Mouse (Mus musculus): ENCODE data around the gene Hoxd8. TPM values are rescaled to one million over a fixed set of nuclear protein-coding genes. Genes with fewer than 3 reads are reported as not detected.

Gene Hoxd8
- polyA plus RNA-seq, 1 experiment from 2014 or later, result 0.07 TPM

DNA sequence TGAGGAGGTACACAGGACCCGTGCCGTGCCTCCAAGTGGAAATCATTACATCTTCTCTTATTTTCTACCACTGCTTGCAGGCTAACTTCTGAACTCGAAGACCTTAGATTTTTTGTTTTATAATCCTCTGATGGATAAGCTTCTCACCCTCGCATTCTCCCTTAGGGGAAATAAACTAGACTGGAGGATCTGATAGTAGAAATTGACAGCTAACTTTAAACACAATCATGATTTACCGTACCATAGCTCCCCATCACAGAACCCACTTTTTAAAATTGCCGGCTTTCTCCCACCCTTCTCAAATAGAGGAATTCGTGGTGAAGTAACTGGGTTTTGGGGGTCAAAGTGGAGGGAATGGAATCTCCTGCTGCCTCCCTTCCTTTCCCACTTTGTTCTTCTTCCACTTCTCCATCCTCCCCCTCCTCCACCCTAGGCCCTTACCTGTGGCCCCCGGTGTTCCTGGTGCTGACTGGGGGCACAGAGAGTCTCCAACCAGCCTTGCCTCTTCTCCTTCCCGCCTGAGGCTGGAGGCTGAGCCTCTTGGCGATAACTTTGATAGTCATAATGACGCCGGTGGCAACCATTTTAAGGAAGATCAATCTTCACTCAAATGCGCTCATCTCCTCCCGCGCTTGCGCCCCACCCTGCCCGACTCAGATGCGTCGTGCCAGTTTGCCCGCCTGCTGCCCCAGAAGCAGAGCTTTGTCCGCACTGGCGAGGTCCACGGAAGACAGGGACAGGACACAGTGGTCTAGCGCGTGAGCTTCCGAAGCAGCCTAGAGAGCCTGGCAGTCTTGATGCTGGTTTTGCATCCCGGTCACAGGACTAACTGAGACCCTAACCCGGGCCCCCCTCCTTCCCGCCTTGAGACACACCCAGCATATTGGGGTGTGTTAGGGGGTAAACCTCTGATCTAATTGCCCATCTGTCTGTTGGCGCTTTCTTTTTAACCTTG lies 43.7 kb upstream of the Hoxd8 start:
- Histone ChIP-seq H3K36me3 (no peaks in the 10 kb centered on the region), H3K27ac (replicated peaks) (no peak overlapping the region), H3K4me3 (no peak overlapping the region), H3K9me3 (no peaks in the 10 kb centered on the region), H3K4me2 (no peak overlapping the region), H3K27me3 (replicated peaks) (peaks cover 99% of the 10 kb centered on the region), H3K9ac (no peak overlapping the region), H3K4me1 (peaks cover 16% of the 10 kb centered on the region)
- no peak for ATAC-seq (ENCODE audit: extremely low read depth, insufficient number of reproducible peaks, low FRiP score, low TSS enrichment)
- 4% methylated on average over 30 of the region's 30 CpGs for WGBS

DNA sequence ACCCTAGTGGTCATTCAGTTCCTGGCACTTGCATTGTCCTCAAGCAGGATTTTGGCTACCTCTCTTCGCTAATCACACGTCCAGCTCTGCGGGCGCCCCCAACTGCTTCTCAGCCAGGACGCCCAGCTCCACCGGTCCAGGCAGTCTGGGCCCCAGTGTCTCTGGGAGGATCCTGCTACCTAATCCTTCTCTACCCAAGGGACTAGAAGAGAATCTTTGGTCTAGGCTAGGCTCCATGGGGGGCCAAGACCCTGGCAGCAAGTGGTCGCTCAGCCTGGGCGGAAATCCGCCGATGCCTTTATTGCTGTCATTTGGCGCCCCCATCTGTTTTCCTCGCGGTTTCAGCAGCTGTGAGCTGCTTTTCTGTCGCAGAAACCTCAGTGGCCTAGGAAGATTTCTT lies 42.7 kb upstream of the Hoxd8 start:
- Histone ChIP-seq H3K27ac (replicated peaks) (no peak overlapping the region), H3K9ac (no peak overlapping the region), H3K36me3 (no peaks in the 10 kb centered on the region), H3K4me3 (peak overlapping the region; percentile 36), H3K27me3 (replicated peaks) (peaks cover 99% of the 10 kb centered on the region), H3K9me3 (no peaks in the 10 kb centered on the region), H3K4me2 (peak overlapping the region; percentile 63), H3K4me1 (peaks cover 11% of the 10 kb centered on the region)
- no peak for ATAC-seq (ENCODE audit: extremely low read depth, insufficient number of reproducible peaks, low FRiP score, low TSS enrichment)
- under 1% methylated on average over 14 of the region's 14 CpGs for WGBS

DNA sequence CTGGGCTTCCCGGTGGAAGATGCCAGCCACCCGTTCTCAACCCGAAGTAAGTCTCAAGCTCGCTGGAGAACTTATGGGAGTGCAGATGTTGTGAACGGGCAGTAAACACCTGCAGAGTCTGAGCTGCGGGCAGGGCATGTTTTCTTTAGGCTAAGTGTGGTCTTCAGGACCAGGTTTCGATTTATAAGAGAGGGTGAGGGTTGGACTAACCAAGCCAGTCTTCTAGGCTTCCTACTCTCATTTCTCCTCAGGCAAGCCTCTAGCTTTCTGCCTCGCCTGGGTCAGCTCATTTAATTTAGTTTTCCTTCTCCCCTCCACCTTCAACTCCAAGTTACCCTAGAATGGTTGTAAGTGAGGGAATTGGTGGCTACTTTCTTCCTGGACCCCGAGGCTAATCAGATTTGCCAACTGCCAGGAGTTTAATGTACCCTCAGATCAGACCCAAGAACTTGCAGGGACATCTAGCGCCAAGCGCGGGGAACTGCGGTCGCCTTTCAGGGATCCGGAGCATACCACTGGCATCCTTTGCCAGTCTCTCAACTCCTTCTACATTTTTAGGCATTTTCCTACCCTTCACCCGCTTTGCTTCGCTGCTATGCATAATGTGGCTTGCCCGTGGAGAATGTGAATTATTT lies 41.0 kb upstream of the Hoxd8 start:
- 3% methylated on average over 18 of the region's 18 CpGs for WGBS
- Histone ChIP-seq H3K4me3 (no peak overlapping the region), H3K36me3 (no peaks in the 10 kb centered on the region), H3K27me3 (replicated peaks) (peaks cover 100% of the 10 kb centered on the region), H3K27ac (replicated peaks) (no peak overlapping the region), H3K9me3 (no peaks in the 10 kb centered on the region), H3K4me1 (peaks cover 12% of the 10 kb centered on the region), H3K4me2 (no peak overlapping the region), H3K9ac (no peak overlapping the region)
- no peak for ATAC-seq (ENCODE audit: extremely low read depth, insufficient number of reproducible peaks, low FRiP score, low TSS enrichment)

- peaks cover 99% of the 10 kb centered on the region for H3K27me3 ChIP-seq (replicated peaks)
- H3K4me1 ChIP-seq, result peaks cover 16% of the 10 kb centered on the region
- no peak overlapping the region for H3K4me2 ChIP-seq
- no peak overlapping the region for H3K27ac ChIP-seq (replicated peaks)
- H3K4me3 ChIP-seq, result no peak overlapping the region
- no peak for ATAC-seq (ENCODE audit: extremely low read depth, insufficient number of reproducible peaks, low FRiP score, low TSS enrichment)
- no peaks in the 10 kb centered on the region for H3K36me3 ChIP-seq
- 4% methylated on average over 7 of the region's 7 CpGs for WGBS
- no peak overlapping the region for H3K9ac ChIP-seq
- no peaks in the 10 kb centered on the region for H3K9me3 ChIP-seq
Observed at GRCm38 (mm10) chr2:74666411-74666810, 38.0 kb upstream of the Hoxd8 start.

DNA sequence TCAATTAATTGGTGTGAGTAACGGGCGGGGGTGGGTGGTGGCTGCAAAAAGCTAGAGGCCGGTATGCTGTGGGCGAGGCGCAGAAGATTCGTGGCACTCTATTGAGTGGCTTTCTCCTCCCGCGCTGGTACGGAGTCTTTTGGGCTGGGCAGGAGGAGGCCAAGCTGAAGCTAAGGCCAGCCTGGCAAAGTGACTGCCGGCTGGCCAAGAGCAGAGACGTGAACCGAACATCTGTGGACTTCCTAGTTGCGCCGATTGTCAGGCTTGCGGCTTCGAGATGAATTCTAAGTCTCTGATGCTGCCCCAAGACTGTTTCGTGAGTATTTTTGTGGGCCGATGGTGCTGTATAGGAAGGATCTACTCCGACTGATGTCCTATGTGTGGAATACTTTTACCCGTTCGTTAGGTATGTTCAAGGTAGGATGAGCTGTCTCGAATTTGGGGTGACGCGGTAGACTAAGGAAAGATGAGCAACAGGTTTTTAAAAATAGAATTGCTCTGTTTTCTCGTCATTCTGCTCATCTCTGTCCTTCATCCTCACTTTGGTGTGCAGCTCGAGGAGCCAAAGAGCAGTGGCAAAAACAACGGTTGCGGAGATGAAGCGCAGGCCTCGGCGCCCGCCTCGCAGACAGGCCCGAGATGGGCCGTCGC lies 37.1 kb upstream of the Hoxd8 start:
- no peak overlapping the region for H3K9ac ChIP-seq
- no peaks in the 10 kb centered on the region for H3K9me3 ChIP-seq
- no peaks in the 10 kb centered on the region for H3K36me3 ChIP-seq
- no peak for ATAC-seq (ENCODE audit: extremely low read depth, insufficient number of reproducible peaks, low FRiP score, low TSS enrichment)
- WGBS, result 3% methylated on average over 36 of the region's 36 CpGs
- H3K27me3 ChIP-seq (replicated peaks), result peaks cover 99% of the 10 kb centered on the region
- peak overlapping the region; percentile 76 for H3K4me2 ChIP-seq
- no peak overlapping the region for H3K27ac ChIP-seq (replicated peaks)
- peak overlapping the region; percentile 55 for H3K4me3 ChIP-seq
- H3K4me1 ChIP-seq, result peaks cover 12% of the 10 kb centered on the region

GRCm38 (mm10) chr2:74667842-74668357 lies 36.5 kb upstream of the Hoxd8 start, which contains the start of gene Hoxd13:
TSS of gene Hoxd13 (plus strand) at chr2:74668310.
- Histone ChIP-seq H3K4me1 (peaks cover 16% of the 10 kb centered on the region), H3K27ac (replicated peaks) (no peak within 1 kb of the TSS), H3K9me3 (no peaks in the 10 kb centered on the region), H3K9ac (peak within 1 kb of the TSS; percentile 52; the same call in 1 of the 2 replicates), H3K4me2 (peak within 1 kb of the TSS; percentile 76), H3K4me3 (peak within 1 kb of the TSS; percentile 55), H3K36me3 (no peaks in the 10 kb centered on the region), H3K27me3 (replicated peaks) (peaks cover 99% of the 10 kb centered on the region)
- 2% methylated on average over 28 of the region's 51 CpGs for WGBS
- peak; percentile 54 for ATAC-seq (ENCODE audit: extremely low read depth, insufficient number of reproducible peaks, low FRiP score, low TSS enrichment)

DNA sequence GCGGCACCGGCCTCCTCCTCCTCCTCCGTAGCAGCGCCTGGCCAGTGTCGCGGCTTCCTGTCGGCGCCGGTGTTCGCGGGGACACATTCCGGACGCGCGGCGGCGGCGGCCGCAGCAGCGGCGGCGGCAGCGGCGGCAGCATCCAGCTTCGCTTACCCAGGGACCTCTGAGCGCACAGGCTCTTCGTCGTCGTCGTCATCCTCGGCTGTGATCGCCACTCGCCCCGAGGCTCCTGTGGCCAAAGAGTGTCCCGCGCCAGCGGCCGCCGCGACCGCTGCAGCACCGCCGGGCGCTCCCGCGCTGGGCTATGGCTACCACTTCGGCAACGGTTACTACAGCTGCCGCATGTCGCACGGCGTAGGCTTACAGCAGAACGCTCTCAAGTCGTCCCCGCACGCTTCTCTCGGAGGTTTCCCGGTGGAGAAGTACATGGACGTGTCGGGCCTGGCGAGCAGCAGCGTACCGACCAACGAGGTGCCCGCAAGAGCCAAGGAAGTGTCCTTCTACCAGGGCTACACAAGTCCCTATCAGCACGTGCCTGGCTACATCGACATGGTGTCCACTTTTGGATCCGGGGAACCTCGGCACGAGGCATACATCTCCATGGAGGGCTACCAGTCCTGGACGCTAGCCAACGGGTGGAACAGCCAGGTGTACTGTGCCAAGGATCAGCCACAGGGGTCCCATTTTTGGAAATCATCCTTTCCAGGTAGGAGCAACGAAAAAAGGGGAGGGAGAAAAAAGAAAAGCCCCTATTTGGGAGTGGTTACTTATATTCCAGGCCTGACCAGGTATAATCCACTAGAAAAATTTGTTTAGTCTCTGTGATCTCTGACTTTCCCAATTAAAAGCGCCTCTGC lies 35.8 kb upstream of the Hoxd8 start:
- Histone ChIP-seq H3K4me2 (peak overlapping the region; percentile 76), H3K4me1 (peaks cover 17% of the 10 kb centered on the region), H3K9ac (peak overlapping the region; percentile 52; the same call in 1 of the 2 replicates), H3K27ac (replicated peaks) (no peak overlapping the region), H3K4me3 (peak overlapping the region; percentile 55), H3K36me3 (no peaks in the 10 kb centered on the region), H3K27me3 (replicated peaks) (peaks cover 99% of the 10 kb centered on the region), H3K9me3 (no peaks in the 10 kb centered on the region)
- no peak; the same call in 1 of the 2 replicates for ATAC-seq (ENCODE audit: extremely low read depth, insufficient number of reproducible peaks, low FRiP score, low TSS enrichment)
- under 1% methylated on average over 70 of the region's 74 CpGs for WGBS

DNA sequence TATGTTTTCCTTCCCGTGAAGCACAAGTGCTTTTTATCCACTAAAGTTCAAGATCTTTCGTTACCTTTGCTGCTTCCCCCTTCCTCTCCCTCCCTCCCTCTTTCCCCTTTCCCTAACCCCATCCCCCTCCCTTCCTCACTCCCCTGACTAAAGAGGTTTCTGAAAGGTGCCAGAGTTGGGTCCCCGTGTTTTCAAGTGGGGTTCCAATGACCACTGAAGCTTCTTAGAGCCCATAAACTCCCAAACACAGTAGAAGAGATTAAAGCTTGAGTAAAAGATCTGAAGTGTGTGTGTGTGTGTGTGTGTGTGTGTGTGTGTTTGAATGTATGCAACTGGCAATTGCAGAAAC lies 35.2 kb upstream of the Hoxd8 start:
- 0% methylated on average over 3 of the region's 3 CpGs for WGBS

GRCm38 (mm10) chr2:74669650-74670235 lies 34.7 kb upstream of the Hoxd8 start:
- H3K9me3 ChIP-seq, result no peaks in the 10 kb centered on the region
- H3K4me3 ChIP-seq, result no peak overlapping the region
- H3K27ac ChIP-seq (replicated peaks), result no peak overlapping the region
- no peaks in the 10 kb centered on the region for H3K36me3 ChIP-seq
- peaks cover 17% of the 10 kb centered on the region for H3K4me1 ChIP-seq
- peaks cover 99% of the 10 kb centered on the region for H3K27me3 ChIP-seq (replicated peaks)
- 2% methylated on average over 14 of the region's 14 CpGs for WGBS
- no peak overlapping the region for H3K4me2 ChIP-seq
- no peak for ATAC-seq (ENCODE audit: extremely low read depth, insufficient number of reproducible peaks, low FRiP score, low TSS enrichment)
- no peak overlapping the region for H3K9ac ChIP-seq

More for the DNA sequence above, 35.2 kb upstream of the Hoxd8 start:
- no peaks in the 10 kb centered on the region for H3K36me3 ChIP-seq
- no peaks in the 10 kb centered on the region for H3K9me3 ChIP-seq
- no peak overlapping the region for H3K4me2 ChIP-seq
- H3K27me3 ChIP-seq (replicated peaks), result peaks cover 99% of the 10 kb centered on the region
- H3K27ac ChIP-seq (replicated peaks), result no peak overlapping the region
- ATAC-seq (ENCODE audit: extremely low read depth, insufficient number of reproducible peaks, low FRiP score, low TSS enrichment), result no peak
- H3K9ac ChIP-seq, result no peak overlapping the region
- peaks cover 17% of the 10 kb centered on the region for H3K4me1 ChIP-seq
- H3K4me3 ChIP-seq, result no peak overlapping the region

DNA sequence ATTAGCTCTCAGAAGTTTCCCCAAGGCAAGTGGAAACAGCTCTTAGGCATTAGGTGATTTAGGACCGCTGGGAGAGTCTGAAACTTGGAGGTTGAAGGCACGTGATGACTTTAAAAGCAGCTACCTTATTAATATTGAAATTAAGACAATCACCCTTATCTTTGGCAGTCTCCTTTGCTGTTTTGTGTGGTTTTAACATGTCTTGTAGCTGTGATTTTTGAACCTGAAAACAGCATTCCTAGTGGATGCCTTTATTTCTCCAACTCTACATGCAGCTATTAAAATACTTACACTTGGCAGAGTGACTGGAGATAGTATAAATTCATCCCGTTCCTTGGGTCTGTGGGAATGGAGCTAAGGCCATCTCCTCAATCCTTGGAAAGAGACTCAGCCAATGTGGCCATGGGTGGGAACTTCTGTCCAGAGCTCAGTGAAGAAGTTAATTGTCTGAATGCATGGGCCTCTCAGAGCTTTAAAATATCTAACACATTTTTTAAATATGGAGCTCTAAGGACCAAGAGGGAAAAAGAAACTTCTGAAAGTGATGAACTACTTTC lies 33.7 kb upstream of the Hoxd8 start:
- Histone ChIP-seq H3K4me2 (no peak overlapping the region), H3K9ac (no peak overlapping the region)
- 2% methylated on average over 3 of the region's 3 CpGs for WGBS

More for the DNA sequence above, 33.7 kb upstream of the Hoxd8 start:
- Histone ChIP-seq H3K27me3 (replicated peaks) (peaks cover 99% of the 10 kb centered on the region), H3K36me3 (no peaks in the 10 kb centered on the region), H3K27ac (replicated peaks) (no peak overlapping the region), H3K4me3 (no peak overlapping the region), H3K4me1 (peaks cover 17% of the 10 kb centered on the region), H3K9me3 (no peaks in the 10 kb centered on the region)
- no peak for ATAC-seq (ENCODE audit: extremely low read depth, insufficient number of reproducible peaks, low FRiP score, low TSS enrichment)
